Mouse (Mus musculus) small intestine, adult 2 months (tissue): ENCODE measurements around the gene Tcl1.

Experiments used
- CTCF ChIP-seq: fragments of 200-500 bp; IDR thresholded peaks from 2 replicates; pipeline ENCODE4 v1.5.1; 2012; ENCODE audit warnings: low read depth, mild to moderate bottlenecking, control low read depth, inconsistent platforms, low read length, moderate library complexity, mixed read lengths; ENCODE audit not compliant: insufficient replicate concordance, insufficient read length; ENCODE audit errors: extremely low read depth
- POLR2A ChIP-seq: fragments of 200-500 bp; IDR thresholded peaks from 2 replicates; pipeline ENCODE4 v1.6.1; 2012; ENCODE audit warnings: low read depth, mild to moderate bottlenecking, control low read depth, inconsistent platforms, low read length, moderate library complexity

GRCm38 (mm10) chr12:105271016-105271965 is 48.7 kb upstream of the Tcl1 start:
- TF ChIP-seq CTCF (no peak), POLR2A (no peak)
